Mouse (Mus musculus): ENCODE data around the gene Plaur.

Plaur gene

DNA sequence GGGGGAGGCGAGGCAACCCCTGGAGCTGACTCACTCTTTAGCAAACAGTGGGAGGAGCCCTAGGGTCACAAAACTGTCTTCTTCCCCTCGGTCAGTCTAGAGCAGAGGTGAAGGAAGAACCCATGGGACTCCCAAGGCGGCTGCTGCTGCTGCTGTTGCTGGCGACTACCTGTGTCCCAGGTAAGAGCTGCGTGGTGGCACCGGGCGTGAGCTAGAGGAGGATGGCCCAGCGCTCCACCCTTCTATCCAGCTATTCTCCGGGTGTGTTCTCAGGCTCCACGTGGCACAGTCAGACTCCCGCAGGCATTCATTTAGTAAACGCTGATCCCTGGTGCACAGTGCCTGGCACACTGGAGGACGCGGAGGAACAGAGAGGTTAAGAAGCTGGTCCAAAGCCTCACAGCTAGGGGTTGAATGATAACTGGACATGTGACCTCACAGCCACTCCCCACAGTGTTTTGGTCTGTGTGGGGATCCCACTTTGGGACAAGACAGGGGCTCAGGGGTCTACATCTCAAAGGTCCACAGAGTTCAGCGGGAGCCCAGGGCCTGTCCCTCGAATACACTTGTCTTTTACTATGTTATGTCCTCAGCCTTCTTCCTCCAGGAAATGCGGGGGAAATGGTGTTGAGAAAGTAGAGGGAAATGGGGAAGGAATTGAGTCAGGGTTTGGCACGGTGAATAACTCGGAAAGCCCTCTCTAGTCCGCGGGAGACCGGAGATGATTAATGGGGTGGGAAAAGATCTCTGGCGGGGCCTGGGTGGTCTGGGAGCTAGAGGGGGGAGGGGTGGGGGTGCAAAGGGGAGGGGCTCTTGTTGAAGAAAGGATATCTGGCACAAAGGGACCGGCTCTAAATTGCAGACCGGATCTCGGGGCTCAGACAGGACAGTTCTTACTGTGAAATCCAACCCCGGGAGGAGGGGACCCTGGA is at the start of gene Plaur:
TSS of gene Plaur (plus strand) at position 97 of the 932 bp plus-strand sequence.
- peak; percentile 73 for DNase-seq (ENCODE audit: low read depth, low spot score)

DNA sequence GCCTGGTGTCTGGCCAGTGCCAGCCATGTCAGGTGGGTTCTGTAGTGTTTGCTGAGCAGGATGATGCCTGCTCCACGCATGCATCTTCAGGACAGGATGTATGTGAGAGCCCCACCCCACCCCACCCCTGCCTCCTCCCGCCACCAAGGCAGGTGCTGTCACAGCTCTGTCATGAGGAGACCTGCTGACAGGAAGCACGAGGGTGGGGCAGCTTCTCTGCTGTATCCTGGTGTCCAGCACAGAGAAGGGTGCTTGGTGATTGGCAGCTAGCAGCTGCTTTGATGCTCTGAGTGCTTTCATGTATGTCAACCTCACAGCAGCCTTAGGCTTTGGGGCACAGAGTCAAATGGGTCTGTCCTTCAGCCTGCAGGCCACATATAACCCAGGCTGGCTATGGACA is 48.7 kb upstream of the Plaur start:
- DNase-seq (ENCODE audit: low read depth, low spot score) = no peak

DNA sequence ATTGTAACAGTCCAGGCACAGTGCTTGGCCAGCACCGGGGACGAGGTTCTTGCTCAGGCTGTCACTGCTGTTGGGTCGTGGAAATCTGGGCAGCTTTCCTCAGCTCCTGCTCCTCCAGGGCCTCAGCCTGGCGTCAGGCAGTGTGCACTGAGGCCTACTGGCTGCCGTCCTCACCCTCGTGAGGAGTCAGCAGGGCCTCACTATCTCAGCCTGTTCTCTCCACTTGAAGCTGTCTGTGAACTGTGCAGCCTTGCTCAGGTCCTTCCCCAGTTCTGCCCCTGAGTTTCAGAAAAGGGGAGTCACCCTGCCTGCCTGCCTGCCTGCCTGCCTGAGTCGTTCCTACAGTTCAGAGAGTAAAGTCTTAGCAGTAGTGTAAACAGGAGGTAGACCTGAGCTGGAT is 47.0 kb upstream of the Plaur start:
- no peak for DNase-seq (ENCODE audit: low read depth, low spot score)

DNA sequence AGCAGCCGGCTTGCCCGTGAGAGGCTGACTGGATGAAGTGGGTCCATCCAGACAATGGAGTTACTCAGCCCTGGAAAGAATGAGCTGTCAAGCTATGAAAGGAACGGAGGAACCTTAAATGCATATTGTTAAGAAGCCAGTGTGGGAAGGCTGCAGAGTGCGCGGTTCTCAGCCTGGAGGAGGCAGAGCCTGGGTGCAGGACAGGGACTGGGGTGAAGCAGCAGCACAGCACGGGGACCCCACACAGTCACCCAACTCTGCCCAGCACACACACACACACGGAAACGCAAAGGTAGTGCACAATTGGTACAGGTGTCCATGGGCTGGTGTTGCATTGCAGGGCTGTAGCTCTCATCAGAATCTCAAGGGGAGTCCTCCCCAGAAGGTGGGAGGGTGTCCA is 42.7 kb upstream of the Plaur start:
- DNase-seq (ENCODE audit: low read depth, low spot score) = no peak

DNA sequence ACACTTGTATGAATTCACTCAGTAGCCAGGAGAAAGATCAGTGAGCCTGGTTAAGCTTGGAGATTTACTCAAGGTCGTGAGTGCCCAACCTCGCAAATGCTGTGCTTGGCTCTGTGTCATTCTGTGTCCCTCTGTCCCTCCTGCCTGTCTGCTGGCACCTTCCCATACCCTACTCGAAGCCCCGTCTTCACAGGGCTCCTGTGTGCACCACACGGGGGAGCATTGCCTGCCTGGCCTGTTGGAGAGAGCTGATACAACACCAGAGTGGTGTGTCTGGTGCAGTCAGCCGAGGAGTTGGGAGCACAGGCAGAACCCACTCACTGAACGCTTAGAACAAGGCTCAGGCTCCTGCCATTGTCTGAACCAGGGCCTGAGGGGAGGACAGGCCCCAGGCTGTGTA is 40.6 kb upstream of the Plaur start:
- no peak for DNase-seq (ENCODE audit: low read depth, low spot score)

DNA sequence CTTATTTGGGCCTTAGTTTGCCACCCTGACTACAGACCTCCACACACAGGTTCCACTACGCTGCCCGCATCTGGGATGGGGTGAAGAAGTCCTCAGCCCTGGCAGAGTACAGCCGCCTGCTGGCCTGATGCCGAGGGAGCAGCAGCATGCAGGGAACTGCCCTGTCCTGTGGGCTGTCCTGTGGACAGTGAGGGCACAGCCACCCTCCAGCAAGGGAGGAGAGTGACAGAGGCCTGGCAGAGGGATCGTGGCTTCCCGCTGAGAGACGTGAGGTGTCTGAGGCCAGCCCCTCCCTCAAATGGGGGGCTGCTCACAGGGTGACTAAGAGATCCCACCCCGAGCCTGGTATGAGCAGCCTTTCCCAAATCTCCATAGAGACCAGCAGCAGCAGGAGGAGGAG is 40.0 kb upstream of the Plaur start:
- no peak for DNase-seq (ENCODE audit: low read depth, low spot score)

DNA sequence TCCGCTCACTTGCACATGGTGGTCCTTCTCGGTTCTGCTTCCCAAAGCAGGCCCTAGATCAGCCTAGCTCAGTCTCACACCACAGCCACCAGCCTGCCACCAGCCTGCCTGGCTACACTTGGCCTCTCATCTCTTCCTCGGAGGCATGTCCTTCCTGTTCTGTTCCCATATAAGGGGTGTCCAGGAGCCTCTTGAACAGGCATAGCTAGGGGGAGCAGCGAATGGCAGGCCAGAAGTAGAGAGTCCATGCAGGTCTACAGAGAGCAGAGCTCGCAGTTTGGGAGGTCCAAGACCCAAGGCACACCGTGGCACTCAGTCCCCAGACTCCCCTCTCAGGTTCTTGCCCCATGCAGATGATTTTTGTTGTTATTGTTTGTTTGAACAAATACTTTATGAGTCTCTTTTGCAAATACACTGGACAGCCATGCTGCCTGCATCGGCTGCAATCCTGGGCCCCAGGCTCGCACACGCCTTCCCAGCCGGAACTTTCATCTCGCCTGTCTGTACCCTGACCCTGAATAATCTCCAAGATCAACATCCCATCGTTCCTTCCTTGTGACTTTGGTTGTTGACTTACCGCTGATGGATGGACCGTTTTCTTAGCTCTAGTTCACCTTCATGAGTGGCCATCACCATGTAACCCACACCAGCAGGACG is 39.0 kb upstream of the Plaur start:
- no peak for DNase-seq (ENCODE audit: low read depth, low spot score)

DNA sequence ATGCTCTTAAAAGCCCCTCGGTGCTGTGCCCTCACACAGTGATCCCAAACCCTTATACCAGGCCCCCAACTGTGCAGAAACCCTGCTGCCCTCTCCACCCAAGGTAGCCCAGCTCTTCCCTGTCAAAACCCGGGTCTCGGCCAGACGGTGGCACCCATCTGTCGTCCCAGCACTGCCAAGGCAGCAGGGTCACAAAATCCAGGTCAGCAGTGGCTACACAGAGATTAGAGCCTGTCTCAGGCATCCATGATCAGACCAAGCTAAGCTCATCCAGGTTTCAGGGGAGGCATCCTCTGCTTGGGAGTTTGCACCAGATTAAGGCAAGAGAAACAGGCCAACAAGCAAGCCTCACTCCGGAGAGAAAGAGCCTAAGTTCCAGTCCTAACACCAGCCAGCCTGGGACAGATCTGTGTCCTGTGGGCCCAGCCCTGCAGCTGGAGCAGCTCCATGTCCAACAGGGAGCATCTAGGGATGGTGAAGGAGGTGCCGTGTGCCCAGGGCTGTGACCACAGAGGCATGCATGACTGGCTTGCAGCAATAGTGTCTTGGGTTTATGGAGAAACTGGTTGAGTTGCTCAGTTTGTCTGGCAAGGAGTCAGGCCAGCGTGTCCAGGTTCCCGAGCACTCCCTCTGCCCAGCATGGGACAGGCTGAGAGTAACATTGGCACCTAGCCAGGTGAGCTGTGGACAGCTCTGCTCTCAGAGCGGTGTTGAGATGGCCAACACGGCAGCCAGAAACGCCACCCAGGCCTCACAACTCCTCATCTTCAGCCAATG is 38.1 kb upstream of the Plaur start:
- no peak for DNase-seq (ENCODE audit: low read depth, low spot score)

DNA sequence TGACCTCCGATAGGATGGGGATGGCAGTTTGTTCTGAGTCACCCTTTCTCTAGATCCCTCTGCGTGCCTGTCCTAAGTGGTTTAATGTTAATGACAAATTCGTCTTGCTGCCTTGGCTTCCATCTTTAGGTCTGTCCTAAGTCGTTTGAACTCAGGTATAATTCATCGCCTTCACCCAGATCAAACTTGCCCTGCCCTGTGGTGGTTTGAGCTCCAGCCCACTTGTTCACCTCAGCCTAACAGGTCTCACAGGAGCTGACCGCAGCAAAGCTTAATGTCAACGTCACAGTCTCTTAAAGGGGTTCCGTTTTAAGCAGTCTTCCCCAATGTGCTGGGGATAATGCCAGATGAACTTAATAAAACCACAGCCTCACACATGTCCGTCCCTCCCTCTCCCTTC is 36.4 kb upstream of the Plaur start:
- no peak for DNase-seq (ENCODE audit: low read depth, low spot score)

DNA sequence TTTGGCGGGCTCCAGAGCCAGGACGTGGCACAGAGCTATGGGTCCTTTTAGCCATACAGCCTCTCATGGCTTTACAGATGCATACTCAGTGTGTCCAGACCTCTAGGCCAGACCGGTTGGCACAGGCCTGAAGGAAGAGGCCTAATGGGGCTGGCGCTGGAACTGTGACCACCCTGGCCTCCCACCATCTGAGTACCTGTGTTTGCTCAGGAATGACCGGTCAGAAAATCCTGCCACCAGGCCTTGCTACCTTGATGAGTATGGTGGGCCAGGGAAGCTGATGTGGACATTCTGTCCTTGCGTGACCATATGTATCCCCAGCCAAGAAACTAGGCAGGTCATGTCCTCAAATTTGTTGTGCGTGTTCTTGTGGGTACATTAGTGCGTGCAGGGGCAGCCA is 35.1 kb upstream of the Plaur start:
- DNase-seq (ENCODE audit: low read depth, low spot score) = no peak

DNA sequence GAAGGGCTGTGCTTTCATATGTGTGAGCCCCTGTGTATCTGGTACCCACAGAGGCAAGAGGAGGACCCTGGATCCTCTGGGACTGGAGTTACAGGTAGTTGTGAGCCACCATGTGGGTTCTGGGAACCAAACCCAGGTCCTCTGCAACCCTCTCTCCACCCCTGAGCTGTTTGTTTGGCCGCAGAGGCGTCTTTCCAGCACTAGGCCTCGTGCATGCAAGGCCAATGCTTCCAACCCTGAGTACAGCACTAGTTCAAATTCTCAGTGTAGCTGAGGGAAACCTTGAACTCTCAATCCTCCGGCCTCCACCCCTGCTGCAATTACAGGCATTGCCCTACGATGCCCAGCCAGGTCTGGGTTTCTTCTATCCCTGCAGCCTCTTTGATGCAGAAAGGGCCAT is 33.6 kb upstream of the Plaur start:
- DNase-seq (ENCODE audit: low read depth, low spot score) = no peak

DNA sequence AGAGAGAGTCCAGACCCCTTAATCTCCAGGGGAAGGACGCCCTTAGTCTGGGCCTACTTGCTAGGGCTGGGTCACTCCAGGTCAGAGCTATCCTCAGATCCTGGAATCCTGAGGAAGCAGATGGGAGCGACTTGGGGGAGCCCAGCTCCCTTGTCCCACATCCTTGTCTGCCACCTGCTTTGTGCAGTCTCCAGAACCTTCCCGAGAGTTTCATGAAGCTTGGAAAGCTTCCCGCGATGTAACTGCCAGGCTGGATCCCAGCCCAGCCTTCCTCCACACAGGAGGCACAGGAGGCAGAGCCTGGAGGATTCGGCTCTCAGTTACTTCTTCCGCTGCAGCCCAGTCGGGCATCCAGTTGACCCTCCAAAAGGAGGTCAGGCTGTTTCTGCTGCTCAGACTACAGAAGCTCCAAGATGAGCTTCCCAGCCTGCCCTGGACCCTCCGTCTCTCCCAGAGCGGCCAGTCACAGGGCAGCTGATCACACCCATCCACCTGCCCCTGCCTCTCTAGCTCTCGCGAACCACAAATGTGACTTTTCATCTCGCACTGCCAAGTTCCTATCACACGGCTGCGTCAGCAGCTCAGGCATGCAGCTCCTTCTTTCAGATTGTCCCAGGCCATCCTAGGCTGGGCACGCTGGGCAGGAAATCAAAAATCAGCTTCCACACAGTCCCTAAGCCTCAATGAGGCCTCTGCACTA is 32.7 kb upstream of the Plaur start:
- no peak for DNase-seq (ENCODE audit: low read depth, low spot score)

DNA sequence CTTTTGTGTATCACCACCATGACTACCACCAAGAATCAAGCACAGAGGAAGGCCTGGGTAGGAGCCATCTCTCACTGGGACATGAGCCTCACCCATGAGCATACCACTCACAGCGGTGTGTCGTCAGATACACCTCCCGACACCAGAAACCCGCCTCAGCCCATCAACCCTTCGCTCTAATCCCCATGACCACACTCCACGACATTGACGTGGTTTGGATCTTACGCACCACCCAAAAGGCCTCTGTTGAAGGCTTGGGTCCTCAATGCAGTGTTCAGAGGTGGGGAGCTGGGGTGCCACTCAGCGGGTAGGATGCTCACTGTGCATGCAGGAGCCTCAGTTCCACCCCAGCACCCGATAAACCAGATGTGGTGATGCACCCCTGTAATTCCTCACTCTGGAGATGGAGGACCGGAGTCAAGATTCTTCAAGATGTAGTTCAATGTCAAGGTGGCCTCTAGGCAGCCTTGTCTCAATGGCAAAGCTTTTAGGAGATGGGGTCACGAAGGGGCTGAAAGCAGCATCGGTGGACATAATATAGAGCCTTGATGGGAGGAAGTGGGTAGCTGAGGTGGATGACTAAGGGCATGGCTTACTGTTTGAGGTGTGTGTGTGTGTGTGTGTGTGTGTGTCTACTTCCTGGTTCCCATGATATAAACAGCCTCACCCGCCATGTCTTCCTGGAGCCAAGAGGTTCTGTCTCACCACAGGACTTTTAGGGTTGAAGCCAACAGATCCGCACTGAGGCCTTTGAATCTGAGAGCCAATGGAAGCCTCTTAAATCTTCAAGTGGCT is 31.5 kb upstream of the Plaur start:
- no peak for DNase-seq (ENCODE audit: low read depth, low spot score)

DNA sequence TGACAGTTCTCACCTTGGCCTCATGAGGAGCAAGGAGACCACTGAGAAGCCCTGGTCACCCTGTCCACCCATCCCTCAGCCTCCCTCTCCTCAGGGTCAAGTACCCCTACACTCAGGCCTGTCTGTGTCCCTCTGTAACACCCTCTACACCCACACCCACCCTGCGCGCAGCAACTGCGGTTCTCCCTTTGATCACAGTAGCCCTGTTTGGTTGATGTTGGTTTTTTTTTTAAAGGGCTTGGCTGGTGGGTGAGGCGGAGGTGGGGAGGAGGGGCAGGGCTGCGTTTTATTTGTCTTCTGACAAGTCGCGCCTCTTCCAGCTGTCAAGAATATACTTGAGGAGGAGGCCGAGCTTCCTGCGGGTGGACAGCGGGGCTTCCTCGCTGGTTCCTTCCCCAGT is 30.6 kb upstream of the Plaur start:
- no peak for DNase-seq (ENCODE audit: low read depth, low spot score)

DNA sequence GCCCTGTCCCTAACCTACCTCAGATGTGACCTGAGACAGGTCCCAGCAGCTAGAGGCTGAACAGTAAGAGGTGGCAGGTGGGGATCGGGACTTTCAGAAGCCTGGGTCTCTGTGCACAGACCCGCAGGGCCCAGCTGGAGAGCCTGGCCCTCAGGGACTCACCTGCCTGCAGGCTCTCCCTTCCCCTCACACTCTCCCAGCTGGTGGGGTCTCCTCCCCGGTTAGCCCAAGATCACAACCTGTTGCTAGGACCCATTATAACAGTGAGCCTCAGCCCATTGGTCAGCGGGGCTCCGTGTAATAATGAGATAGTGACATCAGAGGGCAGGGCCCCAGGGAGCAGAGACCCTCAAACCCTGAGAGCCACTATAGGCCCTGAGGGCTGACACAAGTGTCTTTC is 27.0 kb upstream of the Plaur start:
- DNase-seq (ENCODE audit: low read depth, low spot score) = no peak

DNA sequence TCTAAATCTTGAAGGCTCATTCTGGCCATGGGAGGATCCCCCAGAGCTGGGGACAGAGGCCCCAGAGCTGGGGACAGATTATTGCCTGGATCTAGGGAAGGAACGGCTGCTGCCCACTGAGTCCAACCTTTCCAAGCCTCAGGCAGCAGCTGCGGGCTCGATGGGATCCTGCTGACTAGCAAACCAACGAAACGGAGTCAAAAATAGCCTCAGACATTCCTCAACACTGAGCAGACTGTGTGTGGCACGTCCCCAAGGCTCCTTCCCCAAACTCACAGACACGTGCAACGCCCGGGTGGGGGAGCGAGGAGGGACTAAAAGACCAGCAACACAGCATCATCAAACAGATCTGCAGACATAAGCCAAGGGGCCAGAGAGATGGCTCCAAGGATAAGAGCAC is 24.3 kb upstream of the Plaur start:
- no peak for DNase-seq (ENCODE audit: low read depth, low spot score)

DNA sequence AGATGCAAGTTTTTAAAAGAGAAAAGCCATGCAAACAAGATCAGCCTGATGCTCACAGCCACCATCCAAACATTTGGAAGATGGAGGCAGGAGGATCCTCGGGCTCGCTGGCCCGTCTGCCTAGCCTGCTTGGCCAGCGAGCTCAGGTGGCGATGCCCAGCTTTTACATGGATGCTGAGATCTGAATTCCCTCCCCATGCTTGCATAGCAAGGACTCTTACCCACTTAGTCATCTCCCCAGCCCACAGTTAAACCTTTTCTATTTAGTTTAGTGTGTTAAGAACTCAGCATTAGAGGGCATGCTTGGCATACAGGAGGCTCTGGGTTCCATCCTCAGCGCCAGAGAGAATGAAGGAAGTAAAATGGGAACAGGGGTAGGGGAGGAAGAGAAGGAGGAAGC is 23.1 kb upstream of the Plaur start:
- no peak for DNase-seq (ENCODE audit: low read depth, low spot score)

DNA sequence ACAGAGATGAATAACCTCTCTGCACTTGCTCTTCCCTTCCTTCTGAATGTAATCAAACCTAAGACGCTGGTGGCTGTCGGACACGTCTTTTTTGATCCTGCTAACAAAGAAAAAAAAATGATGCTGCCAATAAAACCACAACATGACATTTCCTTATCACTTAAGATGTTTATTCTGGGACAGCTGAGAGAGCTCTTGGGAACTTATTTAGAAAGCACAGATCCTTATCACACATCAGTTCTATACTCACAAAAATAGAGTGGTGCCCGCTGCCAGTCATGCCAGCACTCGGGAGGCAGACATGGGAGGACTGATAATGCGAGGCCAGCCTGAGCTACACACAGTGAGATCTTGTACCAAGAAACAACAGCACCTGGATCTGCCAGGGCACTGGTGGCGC is 22.4 kb upstream of the Plaur start:
- no peak for DNase-seq (ENCODE audit: low read depth, low spot score)

DNA sequence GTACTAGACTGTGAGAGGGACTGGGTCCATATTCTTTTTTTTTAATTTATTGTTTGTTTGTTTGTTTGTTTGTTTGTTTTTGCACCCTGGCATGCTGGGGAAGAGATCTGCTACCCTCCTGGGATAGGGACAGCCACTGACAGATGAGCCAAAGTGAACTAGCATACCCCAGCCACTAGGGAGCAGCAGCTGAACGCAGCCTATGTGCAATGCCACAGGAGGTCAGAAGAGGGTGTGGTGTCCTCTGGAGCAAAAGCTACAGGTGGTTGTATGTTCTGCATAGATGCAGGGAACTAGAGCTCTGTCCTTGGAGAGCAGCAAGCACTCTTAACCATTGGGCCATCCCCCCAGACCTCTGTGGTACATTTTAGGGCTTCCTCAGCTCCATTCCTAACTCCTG is 20.5 kb upstream of the Plaur start:
- peak; percentile 81 for DNase-seq (ENCODE audit: low read depth, low spot score)

DNA sequence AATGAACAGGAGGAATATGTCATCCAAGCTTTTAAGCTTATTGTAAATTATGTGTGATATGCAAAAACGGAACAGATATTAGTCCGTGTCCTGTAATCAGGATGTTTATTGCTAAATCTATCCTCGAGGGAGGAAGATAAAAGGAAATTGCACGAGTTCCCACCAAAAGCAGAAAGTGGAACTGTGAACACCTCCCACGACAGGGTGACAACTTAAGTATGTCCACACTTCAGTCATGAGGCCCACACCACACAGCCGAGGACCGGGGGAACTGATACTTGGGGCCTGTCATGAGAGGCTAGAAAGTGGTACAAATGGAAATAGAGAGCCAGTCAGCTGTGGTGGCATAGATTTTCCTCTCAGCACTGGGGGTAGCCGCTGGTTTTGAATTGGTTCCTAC is 20.0 kb upstream of the Plaur start:
- no peak for DNase-seq (ENCODE audit: low read depth, low spot score)

Measured in mesoderm, embryonic 11.5 days (tissue).